Mouse (Mus musculus): ENCODE measurements around the gene Acot13. TPM values are rescaled to one million over a fixed set of nuclear protein-coding genes. Genes with fewer than 3 reads are reported as not detected.

Gene Acot13
- polyA plus RNA-seq (2021; fragmentation: Nextera tagmentation) = 297 and 317 TPM in 2 replicates
- long read RNA-seq, experiment 1, transcript Acot13-201 (3 exons, 721 nt) = major isoform, 135 of 140 reads
- long read RNA-seq, experiment 1, partial matches to known transcripts = 1 of 140 reads
- long read RNA-seq, experiment 1, other reads (novel, unspliced or antisense) = 4 of 140 reads
- long read RNA-seq, experiment 2, transcript Acot13-201 (3 exons, 721 nt) = major isoform, 26 of 27 reads
- long read RNA-seq, experiment 2, partial matches to known transcripts = 0 of 27 reads
- long read RNA-seq, experiment 2, other reads (novel, unspliced or antisense) = 1 of 27 reads

GRCm38 (mm10) chr13:24831353-24832130 is at the start of gene Acot13, which contains the start of gene Tdp2:
Gene Acot13 (minus strand): TSS chr13:24831540.
Gene Tdp2 (plus strand): TSS chr13:24831679.

GRCm38 (mm10) chr13:24844983-24845955 is 13.9 kb upstream of the Acot13 start, which contains the start of gene D130043K22Rik:
Gene D130043K22Rik (plus strand): TSS chr13:24845135.

GRCm38 (mm10) chr13:24801308-24801921 is 29.9 kb downstream of the Acot13 start, which contains the start of gene BC005537:
Gene BC005537 (plus strand): TSS chr13:24801657.

Other genes starting within 250 kb of the Acot13 start
- gene Ripor2, start 249.4 kb downstream of the Acot13 start, polyA plus RNA-seq (2021; fragmentation: Nextera tagmentation) = 21.6 and 26.2 TPM in 2 replicates
- 0.23 TPM in 1 of 2 replicates, not detected in the other for gene Armh2, start 90.3 kb downstream of the Acot13 start, polyA plus RNA-seq (2021; fragmentation: Nextera tagmentation)
- 7.2 and 8.3 TPM in 2 replicates for gene Gmnn, start 69.6 kb downstream of the Acot13 start, polyA plus RNA-seq (2021; fragmentation: Nextera tagmentation)
- 8.7 and 10.4 TPM in 2 replicates for gene BC005537, start 29.9 kb downstream of the Acot13 start, polyA plus RNA-seq (2021; fragmentation: Nextera tagmentation)
- gene Tdp2, start 139 bp upstream of the Acot13 start, polyA plus RNA-seq (2021; fragmentation: Nextera tagmentation) = 15.9 and 16.3 TPM in 2 replicates
- 6.2 and 6.3 TPM in 2 replicates for gene D130043K22Rik, start 13.6 kb upstream of the Acot13 start, polyA plus RNA-seq (2021; fragmentation: Nextera tagmentation)
- gene Aldh5a1, start 106.1 kb upstream of the Acot13 start, polyA plus RNA-seq (2021; fragmentation: Nextera tagmentation) = 12.5 and 14.2 TPM in 2 replicates
- gene Gpld1, start 111.6 kb upstream of the Acot13 start, polyA plus RNA-seq (2021; fragmentation: Nextera tagmentation) = 9.7 and 9.8 TPM in 2 replicates
- gene Mrs2, start 188.8 kb upstream of the Acot13 start, polyA plus RNA-seq (2021; fragmentation: Nextera tagmentation) = 22.7 and 36.7 TPM in 2 replicates
- 6.2 and 7.2 TPM in 2 replicates for gene Dcdc2a, start 224.5 kb upstream of the Acot13 start, polyA plus RNA-seq (2021; fragmentation: Nextera tagmentation)